Mouse (Mus musculus) CH12.LX (cell line): ENCODE results near the gene Neurog1.

Source experiments
- CTCF ChIP-seq, 2 experiments: IDR thresholded peaks in 1 of 2; conservative IDR thresholded peaks in 1 of 2; 2 replicates each; pipeline ENCODE4 v1.5.1; 2011 to 2012; ENCODE audit warnings: low read depth in 2 of 2, low read length in 2 of 2, improper control_type of control experiment in 1 of 2, inconsistent platforms in 1 of 2, mild to moderate bottlenecking in 1 of 2, moderate library complexity in 1 of 2
- POLR2A ChIP-seq: IDR thresholded peaks from 2 replicates; pipeline ENCODE4 v1.6.1; 2011; ENCODE audit warnings: low read depth, mild to moderate bottlenecking, improper control_type of control experiment, low read length
- ZNF384 ChIP-seq: IDR thresholded peaks from 2 replicates; pipeline ENCODE4 v1.6.1; 2012; ENCODE audit warnings: low read depth, low read length, improper control_type of control experiment, inconsistent platforms

GRCm38 (mm10) chr13:56266435-56266834, 14.5 kb upstream of the Neurog1 start:
- TF ChIP-seq POLR2A (no peak), ZNF384 (no peak), CTCF (conservative IDR thresholded peaks at IDR 0.05 in 1 of 2, IDR thresholded peaks at IDR 0.05 in 1 of 2; ENCODE audit: low read depth in 2 of 2, low read length in 2 of 2) (peak; percentile 27 to 81; a peak in 2 of 4 replicates)
